Mouse (Mus musculus) embryonic fibroblast, embryonic 13.5 days (primary cell): ENCODE data around the gene Rap1gap. TPM values are rescaled to one million over a fixed set of nuclear protein-coding genes. Genes with fewer than 3 reads are reported as not detected.
A peak's percentile ranks its signal among the peaks of the same experiment; 100 is the strongest.

Source experiments
- H3K27ac ChIP-seq: 2 replicates; pipeline ENCODE4 v1.5.1; 2012; ENCODE audit warnings: low read length, control low read depth, inconsistent platforms; ENCODE audit not compliant: insufficient read depth
- H3K4me1 ChIP-seq: 2 replicates; pipeline ENCODE4 v1.6.1; 2011; ENCODE audit warnings: low read length; ENCODE audit not compliant: control insufficient read depth, insufficient read depth
- H3K4me3 ChIP-seq: 2 replicates; pipeline ENCODE4 v1.5.1; 2011; ENCODE audit warnings: mild to moderate bottlenecking, control low read depth, low read length; ENCODE audit not compliant: insufficient read depth
- CTCF ChIP-seq: IDR thresholded peaks from 2 replicates; pipeline ENCODE4 v1.5.1; 2011; ENCODE audit warnings: mild to moderate bottlenecking, control low read depth, low read length, moderate library complexity, borderline replicate concordance; ENCODE audit not compliant: insufficient read depth
- POLR2A ChIP-seq: IDR thresholded peaks from 2 replicates; pipeline ENCODE4 v1.6.1; 2011; ENCODE audit warnings: low read depth, mild to moderate bottlenecking, control low read depth, low read length, moderate library complexity
- polyA plus RNA-seq: library from polyadenylated mRNA; stranded (reverse); fragments of >200 nt; gene quantifications from 2 replicates; pipeline ENCODE4 v1.2.4, GENCODE M21; 2011; ENCODE audit warnings: low read depth; ENCODE audit not compliant: missing spikeins, insufficient read length

Gene Rap1gap
- polyA plus RNA-seq, 1 experiment = 6.9 TPM

- no peak overlapping the region for H3K4me3 ChIP-seq
- H3K27ac ChIP-seq = no peak overlapping the region
- H3K4me1 ChIP-seq = no peaks in the 10 kb centered on the region
- no peak for TF ChIP-seq POLR2A
- TF ChIP-seq CTCF = no peak
These were observed 73.2 kb downstream of the Rap1gap start for GRCm38 (mm10) chr4:137737760-137738159.

GRCm38 (mm10) chr4:137739151-137739923, 74.8 kb downstream of the Rap1gap start:
- Histone ChIP-seq H3K27ac (no peak overlapping the region), H3K4me3 (no peak overlapping the region), H3K4me1 (no peaks in the 10 kb centered on the region)
- TF ChIP-seq POLR2A (no peak), CTCF (no peak)

- no peak overlapping the region for H3K4me3 ChIP-seq
- H3K4me1 ChIP-seq = no peaks in the 10 kb centered on the region
- no peak for TF ChIP-seq POLR2A
- no peak for TF ChIP-seq CTCF
- no peak overlapping the region for H3K27ac ChIP-seq
These were observed 75.8 kb downstream of the Rap1gap start for GRCm38 (mm10) chr4:137740350-137740749.

- no peak overlapping the region for H3K27ac ChIP-seq
- no peaks in the 10 kb centered on the region for H3K4me1 ChIP-seq
- TF ChIP-seq CTCF (no peak), POLR2A (no peak)
- H3K4me3 ChIP-seq = no peak overlapping the region
These were observed 79.3 kb downstream of the Rap1gap start for GRCm38 (mm10) chr4:137743791-137744190.

GRCm38 (mm10) chr4:137744433-137744918, 80.0 kb downstream of the Rap1gap start:
- peak; percentile 43; the same call in 1 of the 2 replicates for TF ChIP-seq CTCF
- TF ChIP-seq POLR2A = no peak
- no peak overlapping the region for H3K4me3 ChIP-seq
- no peaks in the 10 kb centered on the region for H3K4me1 ChIP-seq
- H3K27ac ChIP-seq = no peak overlapping the region

- H3K4me1 ChIP-seq = no peaks in the 10 kb centered on the region
- no peak overlapping the region for H3K27ac ChIP-seq
- no peak for TF ChIP-seq POLR2A
- TF ChIP-seq CTCF = no peak
- no peak overlapping the region for H3K4me3 ChIP-seq
These were observed 82.6 kb downstream of the Rap1gap start for GRCm38 (mm10) chr4:137747091-137747490.

GRCm38 (mm10) chr4:137747590-137747989, 83.1 kb downstream of the Rap1gap start:
- Histone ChIP-seq H3K27ac (no peak overlapping the region), H3K4me1 (no peaks in the 10 kb centered on the region), H3K4me3 (no peak overlapping the region)
- no peak for TF ChIP-seq POLR2A
- no peak for TF ChIP-seq CTCF

- Histone ChIP-seq H3K27ac (no peak overlapping the region), H3K4me1 (no peaks in the 10 kb centered on the region), H3K4me3 (no peak overlapping the region)
- TF ChIP-seq POLR2A = no peak
- no peak for TF ChIP-seq CTCF
These were observed 84.2 kb downstream of the Rap1gap start for GRCm38 (mm10) chr4:137748726-137749125.

GRCm38 (mm10) chr4:137749680-137750079, 85.2 kb downstream of the Rap1gap start:
- TF ChIP-seq POLR2A (no peak), CTCF (no peak)

GRCm38 (mm10) chr4:137750121-137750520, 85.6 kb downstream of the Rap1gap start:
- H3K4me1 ChIP-seq = no peaks in the 10 kb centered on the region
- no peak overlapping the region for H3K4me3 ChIP-seq
- TF ChIP-seq CTCF (no peak), POLR2A (no peak)
- H3K27ac ChIP-seq = no peak overlapping the region

More at GRCm38 (mm10) chr4:137749680-137750079, 85.2 kb downstream of the Rap1gap start:
- Histone ChIP-seq H3K27ac (no peak overlapping the region), H3K4me3 (no peak overlapping the region), H3K4me1 (no peaks in the 10 kb centered on the region)
